Mouse (Mus musculus): ENCODE measurements around the gene Gramd1c. TPM values are rescaled to one million over a fixed set of nuclear protein-coding genes. Genes with fewer than 3 reads are reported as not detected.

The Gramd1c gene
- polyA plus RNA-seq, 1 experiment: 0.06 TPM

DNA sequence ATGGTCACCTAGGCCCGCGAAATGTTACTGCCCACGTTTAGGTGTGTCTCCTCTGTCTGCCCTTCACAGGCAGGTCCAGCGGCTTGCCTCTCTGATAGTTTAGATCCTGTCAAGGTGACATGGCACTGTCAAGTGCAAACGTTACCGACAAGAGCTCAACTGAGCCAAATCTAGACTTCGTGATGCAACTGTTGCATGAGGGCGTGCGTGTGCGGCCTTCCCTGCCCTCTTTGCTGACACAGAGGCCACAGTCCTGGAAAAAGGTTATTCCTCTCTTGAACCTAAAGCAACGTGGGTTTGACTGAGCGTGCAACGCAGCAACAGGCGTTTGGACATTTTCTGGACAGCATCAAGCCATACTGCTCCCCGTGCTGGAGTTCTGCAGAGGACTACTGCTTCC is 1.8 kb downstream of the Gramd1c start:
- Histone ChIP-seq H3K27me3 (ENCODE audit: control insufficient read depth, insufficient read depth, insufficient read length) (no peaks in the 10 kb centered on the region), H3K79me2 (ENCODE audit: control insufficient read depth, insufficient read depth) (no peaks in the 10 kb centered on the region), H3K4me3 (no peak overlapping the region), H3K36me3 (ENCODE audit: control insufficient read depth, insufficient read depth) (no peaks in the 10 kb centered on the region), H3K4me2 (ENCODE audit: low read depth) (no peak overlapping the region), H3ac (ENCODE audit: control insufficient read depth, insufficient read length) (no peak overlapping the region)
- no peak for TF ChIP-seq TCF3 (IDR thresholded peaks at IDR 0.05; ENCODE audit: insufficient read length, low read depth)
- no peak for TF ChIP-seq MYOG (IDR thresholded peaks at IDR 0.05; ENCODE audit: control insufficient read depth in 1 of 3, insufficient read depth in 1 of 3, insufficient read length in 2 of 3, low read depth in 2 of 3)
- TF ChIP-seq MAX (IDR thresholded peaks at IDR 0.05; ENCODE audit: low read depth): no peak
- no peak for TF ChIP-seq POLR2AphosphoS2 (IDR thresholded peaks at IDR 0.05; ENCODE audit: insufficient read length, low read depth)
- TF ChIP-seq CEBPB (IDR thresholded peaks at IDR 0.05; ENCODE audit: insufficient read depth, poor library complexity, severe bottlenecking): no peak
- no peak for TF ChIP-seq REST (IDR thresholded peaks at IDR 0.05; ENCODE audit: insufficient read depth, insufficient read length)
- no peak for TF ChIP-seq E2F4 (IDR thresholded peaks at IDR 0.05; ENCODE audit: insufficient read depth)
- TF ChIP-seq SRF (IDR thresholded peaks at IDR 0.05; ENCODE audit: control insufficient read depth, insufficient read length, low read depth): no peak
- TF ChIP-seq USF1 (IDR thresholded peaks at IDR 0.05; ENCODE audit: low read depth): no peak
- TF ChIP-seq TCF12 (IDR thresholded peaks at IDR 0.05; ENCODE audit: insufficient read depth, poor library complexity, severe bottlenecking): no peak
- TF ChIP-seq POLR2A (IDR thresholded peaks at IDR 0.05; ENCODE audit: insufficient read length, low read depth): no peak
- TF ChIP-seq MYOD1 (IDR thresholded peaks at IDR 0.05; ENCODE audit: control insufficient read depth in 1 of 3, insufficient read length in 2 of 3, low read depth in 2 of 3): no peak

GRCm38 (mm10) chr16:44060604-44061286 is 2.4 kb downstream of the Gramd1c start:
- no peak for TF ChIP-seq CEBPB (IDR thresholded peaks at IDR 0.05; ENCODE audit: insufficient read depth, poor library complexity, severe bottlenecking)
- Histone ChIP-seq H3K79me2 (ENCODE audit: control insufficient read depth, insufficient read depth) (no peaks in the 10 kb centered on the region), H3K36me3 (ENCODE audit: control insufficient read depth, insufficient read depth) (no peaks in the 10 kb centered on the region)

GRCm38 (mm10) chr16:44058745-44059144 is 4.4 kb downstream of the Gramd1c start:
- Histone ChIP-seq H3K27me3 (ENCODE audit: control insufficient read depth, insufficient read depth, insufficient read length) (no peaks in the 10 kb centered on the region), H3K4me3 (no peak overlapping the region)

More at GRCm38 (mm10) chr16:44060604-44061286, 2.4 kb downstream of the Gramd1c start:
- no peaks in the 10 kb centered on the region for H3K27me3 ChIP-seq (ENCODE audit: control insufficient read depth, insufficient read depth, insufficient read length)
- no peak overlapping the region for H3K4me3 ChIP-seq
- H3K4me2 ChIP-seq (ENCODE audit: low read depth): no peak overlapping the region
- no peak overlapping the region for H3ac ChIP-seq (ENCODE audit: control insufficient read depth, insufficient read length)

GRCm38 (mm10) chr16:44055766-44056165 is 7.4 kb downstream of the Gramd1c start:
- no peak for TF ChIP-seq TCF12 (IDR thresholded peaks at IDR 0.05; ENCODE audit: insufficient read depth, poor library complexity, severe bottlenecking)
- TF ChIP-seq MYOG (IDR thresholded peaks at IDR 0.05; ENCODE audit: control insufficient read depth in 1 of 3, insufficient read depth in 1 of 3, insufficient read length in 2 of 3, low read depth in 2 of 3): no peak
- no peak for TF ChIP-seq E2F4 (IDR thresholded peaks at IDR 0.05; ENCODE audit: insufficient read depth)
- no peak for TF ChIP-seq POLR2AphosphoS2 (IDR thresholded peaks at IDR 0.05; ENCODE audit: insufficient read length, low read depth)
- TF ChIP-seq MYOD1 (IDR thresholded peaks at IDR 0.05; ENCODE audit: control insufficient read depth in 1 of 3, insufficient read length in 2 of 3, low read depth in 2 of 3): no peak
- TF ChIP-seq SRF (IDR thresholded peaks at IDR 0.05; ENCODE audit: control insufficient read depth, insufficient read length, low read depth): no peak
- no peak for TF ChIP-seq USF1 (IDR thresholded peaks at IDR 0.05; ENCODE audit: low read depth)
- no peak for TF ChIP-seq CEBPB (IDR thresholded peaks at IDR 0.05; ENCODE audit: insufficient read depth, poor library complexity, severe bottlenecking)
- no peak for TF ChIP-seq MAX (IDR thresholded peaks at IDR 0.05; ENCODE audit: low read depth)
- Histone ChIP-seq H3ac (ENCODE audit: control insufficient read depth, insufficient read length) (no peak overlapping the region), H3K4me2 (ENCODE audit: low read depth) (no peak overlapping the region), H3K36me3 (ENCODE audit: control insufficient read depth, insufficient read depth) (no peaks in the 10 kb centered on the region), H3K4me3 (no peak overlapping the region), H3K27me3 (ENCODE audit: control insufficient read depth, insufficient read depth, insufficient read length) (no peaks in the 10 kb centered on the region), H3K79me2 (ENCODE audit: control insufficient read depth, insufficient read depth) (no peaks in the 10 kb centered on the region)

More at GRCm38 (mm10) chr16:44058745-44059144, 4.4 kb downstream of the Gramd1c start:
- Histone ChIP-seq H3K4me2 (ENCODE audit: low read depth) (peak overlapping the region; percentile 50), H3ac (ENCODE audit: control insufficient read depth, insufficient read length) (no peak overlapping the region), H3K79me2 (ENCODE audit: control insufficient read depth, insufficient read depth) (no peaks in the 10 kb centered on the region), H3K36me3 (ENCODE audit: control insufficient read depth, insufficient read depth) (no peaks in the 10 kb centered on the region)
- TF ChIP-seq E2F4 (IDR thresholded peaks at IDR 0.05; ENCODE audit: insufficient read depth) (no peak), MAX (IDR thresholded peaks at IDR 0.05; ENCODE audit: low read depth) (no peak), TCF3 (IDR thresholded peaks at IDR 0.05; ENCODE audit: insufficient read length, low read depth) (no peak), REST (IDR thresholded peaks at IDR 0.05; ENCODE audit: insufficient read depth, insufficient read length) (no peak), MYOD1 (IDR thresholded peaks at IDR 0.05; ENCODE audit: control insufficient read depth in 1 of 3, insufficient read length in 2 of 3, low read depth in 2 of 3) (no peak)

GRCm38 (mm10) chr16:44053265-44053664 is 9.9 kb downstream of the Gramd1c start:
- TF ChIP-seq POLR2AphosphoS2 (IDR thresholded peaks at IDR 0.05; ENCODE audit: insufficient read length, low read depth) (no peak), TCF12 (IDR thresholded peaks at IDR 0.05; ENCODE audit: insufficient read depth, poor library complexity, severe bottlenecking) (no peak), POLR2A (IDR thresholded peaks at IDR 0.05; ENCODE audit: insufficient read length, low read depth) (no peak), MAX (IDR thresholded peaks at IDR 0.05; ENCODE audit: low read depth) (no peak), REST (IDR thresholded peaks at IDR 0.05; ENCODE audit: insufficient read depth, insufficient read length) (no peak), CEBPB (IDR thresholded peaks at IDR 0.05; ENCODE audit: insufficient read depth, poor library complexity, severe bottlenecking) (no peak), E2F4 (IDR thresholded peaks at IDR 0.05; ENCODE audit: insufficient read depth) (no peak), TCF3 (IDR thresholded peaks at IDR 0.05; ENCODE audit: insufficient read length, low read depth) (no peak), MYOG (IDR thresholded peaks at IDR 0.05; ENCODE audit: control insufficient read depth in 1 of 3, insufficient read depth in 1 of 3, insufficient read length in 2 of 3, low read depth in 2 of 3) (no peak), USF1 (IDR thresholded peaks at IDR 0.05; ENCODE audit: low read depth) (no peak), SRF (IDR thresholded peaks at IDR 0.05; ENCODE audit: control insufficient read depth, insufficient read length, low read depth) (no peak), MYOD1 (IDR thresholded peaks at IDR 0.05; ENCODE audit: control insufficient read depth in 1 of 3, insufficient read length in 2 of 3, low read depth in 2 of 3) (no peak)
- Histone ChIP-seq H3K4me2 (ENCODE audit: low read depth) (no peak overlapping the region), H3K27me3 (ENCODE audit: control insufficient read depth, insufficient read depth, insufficient read length) (no peaks in the 10 kb centered on the region), H3K4me3 (no peak overlapping the region), H3ac (ENCODE audit: control insufficient read depth, insufficient read length) (no peak overlapping the region), H3K79me2 (ENCODE audit: control insufficient read depth, insufficient read depth) (no peaks in the 10 kb centered on the region), H3K36me3 (ENCODE audit: control insufficient read depth, insufficient read depth) (no peaks in the 10 kb centered on the region)
